Mouse (Mus musculus) megakaryocyte, embryonic 14.5 days (primary cell): ENCODE results near the gene Klf2.

Source experiments
- FLI1 ChIP-seq: IDR thresholded peaks from 2 replicates; pipeline ENCODE4 v1.6.1; 2012; ENCODE audit warnings: low read length, inconsistent platforms, mixed read lengths
- GATA1 ChIP-seq: IDR thresholded peaks from 3 replicates; pipeline ENCODE4 v1.6.1; 2012; ENCODE audit warnings: mixed read lengths, low read length, inconsistent platforms, borderline replicate concordance

DNA sequence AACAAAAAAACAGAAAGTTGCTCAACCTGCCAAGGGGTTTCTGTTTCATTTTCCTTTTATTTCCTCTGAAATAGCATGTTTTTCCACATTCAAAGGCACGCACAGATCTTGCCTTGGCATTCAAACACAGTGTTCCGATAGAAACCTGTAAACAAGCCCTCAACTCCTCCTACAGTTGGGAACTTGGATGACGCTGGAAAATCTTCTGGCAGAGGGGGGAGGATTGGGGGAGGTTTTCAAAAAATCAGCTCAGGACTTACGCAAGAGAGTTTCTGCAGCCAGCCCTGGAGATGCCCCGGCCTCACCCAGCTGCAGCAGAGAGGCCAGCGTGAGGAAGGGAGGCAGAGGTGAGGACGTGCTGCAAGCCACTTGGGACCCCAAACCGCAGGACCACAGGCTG, 15.2 kb upstream of the Klf2 start:
- TF ChIP-seq GATA1 (no peak), FLI1 (no peak)
